Mouse (Mus musculus): ENCODE data around the gene Gpld1.

Gene Gpld1

DNA sequence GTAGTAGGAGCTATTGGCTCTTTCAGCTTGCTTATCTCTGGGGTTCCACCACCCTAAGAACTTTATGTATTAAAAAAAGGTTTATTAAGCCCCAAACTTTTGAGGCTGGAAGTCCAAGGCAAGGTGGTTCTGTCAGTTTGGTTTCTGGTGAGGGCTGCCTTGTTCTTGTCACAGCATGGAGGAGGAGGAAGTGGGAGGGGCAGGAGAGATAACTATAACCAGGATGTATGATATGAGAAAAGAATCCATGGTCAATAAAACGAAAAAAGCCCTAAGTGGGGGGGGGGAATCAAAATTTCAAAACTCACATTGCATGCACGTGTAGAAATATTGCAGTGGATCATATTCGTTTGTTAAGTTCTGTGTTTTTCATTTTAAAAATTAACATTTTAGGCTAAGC lies 80.2 kb downstream of the Gpld1 start:
- no peak for DNase-seq

DNA sequence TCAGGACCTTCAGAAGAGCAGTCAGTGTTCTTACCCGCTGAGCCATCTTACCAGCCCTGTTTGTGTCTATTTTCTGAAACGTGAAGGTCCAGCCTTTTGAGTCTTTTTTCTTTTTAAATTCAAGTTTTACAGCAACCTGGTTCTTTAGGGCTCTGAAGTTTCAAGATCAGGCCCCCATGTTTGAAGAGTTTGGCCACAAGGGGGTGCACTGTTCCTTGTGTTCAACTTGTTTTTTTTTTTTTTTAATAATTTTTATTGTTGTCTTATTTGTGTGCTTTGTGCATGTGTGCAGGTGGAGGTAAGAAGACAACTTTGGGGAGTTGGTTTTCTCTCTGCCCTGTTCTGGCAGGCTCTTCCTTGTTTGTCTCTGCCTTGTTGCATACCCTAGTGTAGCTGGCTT lies 81.7 kb downstream of the Gpld1 start:
- DNase-seq: no peak

DNA sequence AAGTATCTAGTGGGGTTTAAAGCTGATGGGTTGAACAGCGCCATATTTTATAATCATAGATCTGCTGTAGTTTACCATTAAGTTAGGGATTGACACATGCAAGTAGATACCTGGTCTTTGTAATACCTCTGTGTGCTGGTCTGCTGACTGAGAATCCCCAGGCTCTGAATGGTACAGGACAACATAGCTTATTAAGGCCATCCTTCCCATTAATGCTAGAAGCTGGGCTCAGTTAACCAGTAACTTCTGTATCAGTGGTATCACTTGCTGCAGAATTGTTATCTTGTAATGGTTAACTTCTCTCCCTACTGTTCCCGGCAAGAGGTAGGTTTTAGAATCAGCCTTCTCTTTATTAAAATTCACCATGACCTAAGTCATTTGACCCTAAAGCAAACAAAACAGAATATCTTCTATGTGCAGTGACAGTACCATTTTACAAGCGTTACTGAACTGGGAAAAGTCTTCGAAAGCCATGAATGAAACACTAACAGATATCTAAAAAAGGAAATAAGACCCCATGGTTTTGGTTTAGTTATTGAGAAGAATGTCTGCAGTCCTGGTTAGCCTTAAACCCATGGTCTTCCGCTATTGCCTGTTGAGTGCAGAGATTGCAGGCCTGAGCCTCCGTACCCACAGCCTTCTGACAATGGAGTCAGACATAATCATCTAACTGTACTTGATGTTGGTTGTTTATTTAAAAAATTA lies 83.6 kb downstream of the Gpld1 start:
- DNase-seq: no peak

DNA sequence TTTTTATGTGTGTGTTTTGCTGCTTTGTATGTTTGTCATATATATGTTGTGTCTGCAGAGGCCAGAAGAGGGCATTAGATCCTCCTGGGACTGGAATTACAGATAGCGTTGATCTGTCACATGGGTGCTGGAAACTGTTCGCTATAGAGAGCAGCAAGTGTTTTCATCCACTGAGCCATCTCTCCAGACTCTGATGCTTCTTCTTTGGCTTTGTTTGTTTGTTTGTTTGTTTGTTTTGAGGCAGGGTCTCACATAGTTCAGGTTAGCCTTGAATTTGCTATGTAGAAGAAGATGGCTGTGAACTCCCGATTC lies 84.1 kb downstream of the Gpld1 start:
- DNase-seq: no peak

DNA sequence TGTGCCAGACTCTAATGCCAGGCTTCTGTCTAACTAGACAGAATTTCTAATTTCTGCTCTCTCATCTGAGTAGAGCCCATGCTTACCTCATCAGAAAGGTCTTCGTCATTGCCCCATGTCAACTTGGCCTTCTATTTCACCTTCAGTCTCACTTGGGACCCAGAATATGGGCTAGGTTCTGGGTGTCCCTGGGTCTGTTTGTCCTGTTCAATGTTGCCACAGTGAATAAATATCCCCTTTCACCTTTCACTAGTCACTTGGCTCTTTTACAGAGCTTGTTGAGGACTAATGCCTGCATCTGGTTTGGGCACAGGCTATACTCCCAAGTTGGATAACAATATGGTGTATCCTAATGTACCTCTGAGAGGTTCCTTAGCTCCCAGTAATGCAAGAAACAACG lies 96.5 kb downstream of the Gpld1 start:
- no peak for DNase-seq

All from cerebellum, postnatal 36 days (tissue).